Mouse (Mus musculus): ENCODE measurements around the gene Carmil1. TPM values are rescaled to one million over a fixed set of nuclear protein-coding genes. Genes with fewer than 3 reads are reported as not detected.

The Carmil1 gene
- total RNA-seq, 2 experiments from 2014 or later: 9.6 to 11.7 TPM

DNA sequence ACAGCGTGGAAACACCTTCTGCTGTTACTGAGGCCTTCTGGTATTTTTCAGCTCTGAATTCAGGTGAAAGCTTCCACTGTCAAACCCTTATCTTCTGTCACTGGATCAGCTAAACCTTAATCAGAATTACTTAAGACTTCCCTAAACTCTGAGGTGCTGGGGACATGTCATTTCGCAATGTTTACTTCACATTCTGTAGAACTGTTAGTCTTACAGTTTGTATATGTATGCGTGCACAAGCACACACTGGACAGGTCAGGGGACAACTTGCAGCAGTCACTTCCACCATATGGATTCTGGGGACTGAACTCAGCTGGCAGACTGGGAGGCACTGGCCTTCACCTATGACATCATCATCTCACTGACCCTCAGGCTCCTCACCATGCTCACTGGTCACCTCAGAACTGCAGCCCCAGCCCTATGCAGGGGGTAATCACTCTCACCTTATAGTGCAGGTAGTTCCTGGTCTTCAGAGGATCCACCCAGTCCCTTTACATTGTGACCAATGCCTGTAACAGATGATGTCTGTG lies 60.1 kb downstream of the Carmil1 start:
- no peak for ATAC-seq (ENCODE audit: poor library complexity, severe bottlenecking)

DNA sequence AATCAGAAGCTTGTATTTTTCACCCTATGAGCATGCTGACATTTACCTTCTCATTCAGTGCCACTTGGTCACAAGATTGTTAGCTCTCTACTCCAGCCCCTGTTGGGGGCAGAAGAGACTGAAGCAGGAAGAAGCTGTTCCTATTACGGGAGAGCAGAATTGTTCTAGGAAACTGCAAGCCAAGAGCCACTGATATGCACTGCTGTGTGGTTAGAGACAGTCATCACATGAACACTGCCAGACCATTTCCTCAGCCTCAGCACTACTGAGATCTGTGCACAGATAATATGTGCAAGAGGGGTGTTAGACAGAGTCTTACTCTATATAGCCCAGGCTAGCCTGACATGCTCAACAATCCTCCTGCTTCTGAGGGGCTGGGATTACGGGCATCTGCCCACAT lies 69.4 kb downstream of the Carmil1 start:
- ATAC-seq (ENCODE audit: poor library complexity, severe bottlenecking): no peak

DNA sequence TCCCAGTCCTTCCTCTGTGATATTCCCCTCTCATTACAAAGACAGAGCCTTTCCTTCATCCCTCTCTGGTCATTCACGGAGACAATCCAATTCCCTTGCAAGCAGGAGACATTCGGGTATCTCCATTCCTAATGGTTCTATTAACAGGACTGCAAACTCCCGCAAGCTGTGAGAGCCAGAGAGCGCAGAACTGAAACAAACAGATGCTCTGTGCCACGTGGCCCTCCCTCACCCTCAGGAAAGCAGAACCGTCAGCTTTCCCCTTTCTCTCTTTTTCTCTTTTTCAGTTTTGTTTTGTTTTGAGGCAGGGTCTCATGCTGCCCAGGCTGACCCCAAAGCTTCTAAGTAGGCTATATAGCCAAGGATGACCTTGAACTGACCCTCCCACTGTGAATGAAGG lies 74.5 kb downstream of the Carmil1 start:
- ATAC-seq (ENCODE audit: poor library complexity, severe bottlenecking): peak; percentile 51; the same call in 1 of the 2 replicates

- ATAC-seq (ENCODE audit: poor library complexity, severe bottlenecking): no peak
Measured at GRCm38 (mm10) chr13:24202314-24202713, 78.3 kb downstream of the Carmil1 start.

GRCm38 (mm10) chr13:24199861-24200543 lies 80.6 kb downstream of the Carmil1 start:
- ATAC-seq (ENCODE audit: poor library complexity, severe bottlenecking): no peak

DNA sequence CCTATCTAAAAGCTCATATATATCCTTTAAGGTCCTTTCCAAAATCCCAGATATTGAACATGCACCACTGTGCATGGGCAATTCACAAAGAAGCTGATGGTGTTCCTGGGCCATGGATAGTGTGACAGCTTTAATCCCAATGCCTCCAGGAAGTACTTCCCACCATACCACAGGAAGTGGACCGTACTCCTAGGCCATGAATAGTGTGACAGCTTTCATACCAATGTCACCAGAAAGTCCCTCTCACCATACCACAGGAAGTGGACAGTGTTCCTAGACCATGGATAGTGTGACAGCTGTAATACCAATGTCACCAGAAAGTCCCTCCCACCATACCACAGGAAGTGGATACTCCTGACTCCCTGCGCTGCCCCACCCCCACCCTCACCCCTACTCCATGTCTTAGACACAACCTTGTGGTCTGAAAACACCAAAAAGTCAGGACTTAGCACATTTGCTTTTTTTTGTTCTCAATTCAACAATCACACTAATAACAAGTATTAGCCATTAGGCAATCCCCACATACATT lies 82.1 kb downstream of the Carmil1 start:
- ATAC-seq (ENCODE audit: poor library complexity, severe bottlenecking): no peak

- no peak for ATAC-seq (ENCODE audit: poor library complexity, severe bottlenecking)
Measured at GRCm38 (mm10) chr13:24195371-24195770, 85.2 kb downstream of the Carmil1 start.

GRCm38 (mm10) chr13:24194018-24194417 lies 86.6 kb downstream of the Carmil1 start:
- ATAC-seq (ENCODE audit: poor library complexity, severe bottlenecking): no peak

DNA sequence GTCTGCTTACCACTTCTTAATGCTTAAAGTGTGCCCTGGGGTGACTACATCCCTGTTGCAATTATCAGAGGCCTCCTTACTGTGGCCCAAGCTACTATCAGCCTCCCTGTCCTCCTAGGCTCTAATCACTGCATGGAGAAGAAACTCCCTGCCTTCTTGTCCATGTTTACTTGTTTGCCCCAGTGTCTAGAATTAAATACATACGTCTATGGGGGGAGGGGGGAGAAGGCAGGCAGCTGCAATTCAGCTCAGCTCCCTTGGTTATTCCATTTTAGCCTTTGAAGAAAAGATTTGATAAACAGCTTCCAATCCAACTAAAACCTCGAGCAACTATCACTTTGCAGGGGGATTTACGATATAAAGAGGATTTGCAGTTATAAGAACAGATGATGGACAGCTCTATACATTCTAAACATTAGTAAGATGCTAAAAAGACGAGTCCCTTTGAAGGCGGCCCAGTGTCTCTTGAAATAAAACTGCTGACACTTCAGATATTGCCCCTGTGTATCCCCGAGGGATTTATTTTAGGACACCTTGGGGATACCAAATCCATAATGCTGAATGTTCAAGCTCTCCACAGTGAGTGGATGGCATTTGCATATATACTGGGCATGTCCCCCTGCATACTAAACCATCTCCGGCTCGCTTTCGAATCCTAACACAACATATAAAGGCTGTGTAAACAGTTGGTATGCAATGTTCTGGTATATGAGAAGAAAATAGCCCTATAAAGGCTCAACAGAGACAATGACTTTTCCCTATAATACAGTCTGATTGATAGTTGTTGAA lies 89.5 kb downstream of the Carmil1 start:
- ATAC-seq (ENCODE audit: poor library complexity, severe bottlenecking): no peak

DNA sequence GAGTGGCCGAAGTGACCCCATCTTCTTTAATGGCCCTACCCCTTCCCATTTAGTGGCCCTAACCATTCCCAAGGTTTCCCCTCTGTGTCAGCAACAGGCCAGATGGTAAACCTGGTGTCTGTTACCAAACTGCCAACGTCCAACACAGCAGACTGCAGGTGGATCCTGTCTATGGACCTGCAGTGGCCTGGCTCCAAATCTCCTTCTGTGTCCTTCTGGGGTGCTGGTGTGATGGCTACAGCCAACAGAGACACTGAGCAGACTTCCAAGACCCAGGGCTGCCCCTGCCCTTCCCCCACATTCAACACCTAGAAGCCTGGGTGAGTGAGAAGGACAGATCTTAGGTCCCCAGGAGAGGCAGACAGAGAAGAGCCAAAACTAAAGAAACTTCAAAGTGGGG lies 93.6 kb downstream of the Carmil1 start:
- no peak for ATAC-seq (ENCODE audit: poor library complexity, severe bottlenecking)

DNA sequence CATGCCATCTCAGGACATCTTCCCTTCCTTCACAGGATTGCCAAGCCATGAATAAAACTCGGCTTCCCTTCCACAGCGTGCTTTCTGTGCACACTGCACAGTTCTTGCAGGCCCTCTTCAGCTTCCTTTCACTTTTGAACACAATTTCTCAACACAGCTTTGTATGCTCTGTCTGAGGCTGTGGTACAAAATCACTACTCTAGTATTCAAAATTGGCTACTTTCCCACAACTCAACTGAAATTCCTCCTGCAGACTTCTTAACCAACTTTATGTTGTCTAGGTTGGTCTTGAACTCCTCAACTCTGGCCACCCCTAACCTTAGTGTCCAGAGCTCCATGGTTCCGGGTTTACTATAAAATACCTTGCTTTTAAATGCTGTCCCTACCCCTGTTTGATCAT lies 95.0 kb downstream of the Carmil1 start:
- ATAC-seq (ENCODE audit: poor library complexity, severe bottlenecking): no peak

GRCm38 (mm10) chr13:24182878-24183277 lies 97.7 kb downstream of the Carmil1 start:
- no peak for ATAC-seq (ENCODE audit: poor library complexity, severe bottlenecking)

- ATAC-seq (ENCODE audit: poor library complexity, severe bottlenecking): no peak
Measured at GRCm38 (mm10) chr13:24179538-24179937, 101.1 kb downstream of the Carmil1 start.

GRCm38 (mm10) chr13:24177600-24177999 lies 103.0 kb downstream of the Carmil1 start:
- ATAC-seq (ENCODE audit: poor library complexity, severe bottlenecking): no peak

DNA sequence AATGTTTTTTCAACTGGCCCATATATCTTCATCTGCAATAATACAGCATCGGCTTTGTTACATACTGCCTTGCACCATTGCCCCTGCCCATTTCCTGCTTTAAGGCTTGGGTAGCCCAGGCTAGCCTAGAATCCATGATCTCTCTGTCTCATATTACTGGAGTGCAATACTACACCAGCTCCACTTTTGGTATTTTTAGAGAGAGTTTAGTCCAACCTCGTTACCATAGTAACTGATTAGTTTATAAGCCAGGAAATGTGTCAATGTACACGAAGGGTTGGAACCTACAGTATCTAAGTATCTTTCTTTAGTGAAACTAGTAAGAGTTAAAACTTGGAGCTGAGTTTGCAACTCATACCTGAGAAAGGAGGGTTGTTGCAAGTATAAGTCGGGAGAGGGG lies 103.8 kb downstream of the Carmil1 start:
- ATAC-seq (ENCODE audit: poor library complexity, severe bottlenecking): no peak

DNA sequence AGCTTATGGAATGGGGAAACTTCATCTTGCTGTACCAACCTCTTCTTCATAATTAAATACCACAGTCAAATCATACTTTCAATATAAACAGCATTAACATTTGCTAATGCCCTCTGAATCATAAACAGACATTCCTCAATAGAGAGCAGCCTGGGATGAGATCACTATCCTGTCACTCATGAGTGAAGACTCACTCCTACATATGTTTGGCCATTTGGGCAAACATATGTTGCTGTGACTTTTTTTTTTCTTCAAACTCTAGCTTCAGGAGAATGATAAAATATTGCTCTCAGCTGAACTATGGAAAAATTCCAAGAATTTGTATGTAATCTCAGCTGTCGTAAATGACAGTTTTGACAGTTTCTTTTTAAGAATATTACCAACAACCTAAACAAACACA lies 110.9 kb downstream of the Carmil1 start:
- ATAC-seq (ENCODE audit: poor library complexity, severe bottlenecking): no peak

DNA sequence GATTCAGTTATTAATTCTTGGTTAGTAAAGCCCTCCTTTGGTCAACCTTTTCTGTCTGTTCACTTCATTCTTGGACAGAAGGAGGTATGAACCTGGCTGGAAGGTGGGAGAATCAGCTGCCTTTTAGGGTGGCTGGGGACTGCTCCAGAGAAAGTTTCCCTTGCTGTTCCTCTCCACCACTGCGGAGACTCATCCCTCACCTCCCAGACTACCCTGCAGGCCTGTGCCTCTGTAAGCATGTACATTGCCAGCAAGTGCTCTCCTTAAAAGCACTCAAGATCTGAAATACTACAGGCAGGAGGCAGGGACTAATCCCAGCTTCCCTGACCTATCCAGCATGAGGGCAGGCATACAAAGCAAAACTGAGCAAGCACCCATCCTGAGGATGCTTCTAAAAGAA lies 117.2 kb downstream of the Carmil1 start:
- ATAC-seq (ENCODE audit: poor library complexity, severe bottlenecking): no peak

DNA sequence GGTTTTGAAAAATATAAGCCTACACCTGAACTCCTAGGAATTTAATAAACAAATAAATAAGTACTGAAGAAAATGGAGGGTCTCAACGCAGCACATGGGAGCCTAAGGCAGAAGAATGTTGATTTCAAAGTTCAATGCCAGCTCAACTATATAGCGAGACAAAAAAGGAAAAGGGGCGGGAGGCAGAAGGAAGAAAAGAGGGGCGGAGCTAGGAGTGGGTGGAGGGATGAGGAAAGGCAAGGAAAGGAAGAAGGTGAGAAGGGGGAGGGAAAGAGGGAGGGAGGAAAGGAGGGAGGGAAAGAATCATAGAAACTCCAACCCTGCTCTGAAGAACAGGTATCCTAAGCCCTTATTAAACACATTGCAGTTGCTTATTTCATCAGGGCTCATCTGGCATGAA lies 119.5 kb downstream of the Carmil1 start:
- no peak for ATAC-seq (ENCODE audit: poor library complexity, severe bottlenecking)

GRCm38 (mm10) chr13:24159972-24160371 lies 120.6 kb downstream of the Carmil1 start:
- ATAC-seq (ENCODE audit: poor library complexity, severe bottlenecking): no peak

DNA sequence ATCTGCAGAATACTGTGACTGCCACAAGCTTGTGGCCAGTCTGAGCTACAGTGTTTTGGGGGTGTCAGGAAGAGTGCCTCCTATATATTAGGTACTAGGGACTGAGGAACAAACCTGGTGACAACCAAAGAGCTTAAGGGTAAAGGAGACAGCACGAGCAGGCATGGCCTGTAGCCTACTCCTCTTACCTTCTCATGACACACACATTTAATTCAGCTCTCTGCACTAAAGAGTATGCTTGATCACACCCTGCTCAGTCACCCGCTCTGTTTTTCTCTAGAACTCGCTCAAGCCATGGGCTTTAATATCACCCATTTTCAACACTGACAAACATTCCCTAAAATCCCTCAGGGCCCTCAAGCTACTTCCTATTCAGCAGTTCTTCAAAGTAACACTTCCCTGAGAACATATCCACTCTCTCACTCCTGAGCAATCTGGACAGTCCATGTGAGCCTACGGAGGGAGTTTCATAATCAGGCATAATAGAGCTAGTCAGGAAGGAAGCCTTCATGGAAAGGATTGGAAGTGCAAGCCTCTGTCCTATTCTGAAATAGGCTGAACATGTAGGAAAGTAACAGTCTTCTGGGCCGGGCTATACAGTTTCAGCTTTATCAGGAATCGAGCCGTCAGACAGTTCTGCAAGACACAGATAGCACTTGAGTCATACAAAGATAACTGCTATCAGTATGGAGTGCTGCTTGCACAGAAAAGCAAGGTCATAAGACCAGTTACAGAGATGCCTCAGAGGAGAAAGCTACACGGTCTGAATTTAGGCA lies 121.2 kb downstream of the Carmil1 start:
- ATAC-seq (ENCODE audit: poor library complexity, severe bottlenecking): peak; percentile 30; the same call in 1 of the 2 replicates

GRCm38 (mm10) chr13:24157560-24158011 lies 123.0 kb downstream of the Carmil1 start:
- no peak for ATAC-seq (ENCODE audit: poor library complexity, severe bottlenecking)

Measured in megakaryocyte, adult 5-6 weeks (primary cell).